Mouse (Mus musculus) hindbrain, embryonic 13.5 days (tissue): ENCODE results near the gene Eef1g. TPM values are rescaled to one million over a fixed set of nuclear protein-coding genes. Genes with fewer than 3 reads are reported as not detected.
"Not testable (repeated sequence)": the region's sequence is repeated elsewhere in the genome, so short reads cannot be mapped to it uniquely, and the experiment has no call there.

ENCODE experiments used
- ATAC-seq: fragments of 200-750 bp; cut with Nextera tagmentation; 2 replicates; pipeline ENCODE4 v1.8.0; 2017; ENCODE audit warnings: moderate TSS enrichment; ENCODE audit not compliant: low FRiP score
- H3K27ac ChIP-seq: fragments of 300-500 bp; sonication (generic); 2 replicates; pipeline ENCODE4 v1.5.1; 2015; ENCODE audit warnings: inconsistent platforms, mild to moderate bottlenecking, moderate library complexity
- H3K27me3 ChIP-seq: fragments of 300-500 bp; sonication (generic); 2 replicates; pipeline ENCODE4 v1.6.1; 2015; ENCODE audit warnings: mild to moderate bottlenecking, inconsistent platforms
- H3K36me3 ChIP-seq: fragments of 300-500 bp; sonication (generic); 2 replicates; pipeline ENCODE4 v1.6.1; 2015; ENCODE audit warnings: mild to moderate bottlenecking, inconsistent platforms
- H3K4me1 ChIP-seq: fragments of 300-500 bp; sonication (generic); replicated peaks from 2 replicates; pipeline ENCODE4 v1.6.1; 2015; ENCODE audit warnings: inconsistent platforms
- H3K4me2 ChIP-seq: fragments of 300-500 bp; sonication (generic); 2 replicates; pipeline ENCODE4 v1.6.1; 2015; ENCODE audit warnings: inconsistent platforms, mild to moderate bottlenecking, moderate library complexity
- H3K4me3 ChIP-seq: fragments of 300-500 bp; sonication (generic); 2 replicates; pipeline ENCODE4 v1.5.1; 2015; ENCODE audit warnings: mild to moderate bottlenecking, inconsistent platforms
- H3K9ac ChIP-seq: fragments of 300-500 bp; sonication (generic); 2 replicates; pipeline ENCODE4 v1.6.1; 2015; ENCODE audit warnings: mild to moderate bottlenecking, inconsistent platforms
- H3K9me3 ChIP-seq: fragments of 300-500 bp; sonication (generic); 2 replicates; pipeline ENCODE4 v1.6.1; 2016; ENCODE audit warnings: inconsistent platforms
- whole genome bisulfite sequencing: fragments of 180-500 bp; shearing (Covaris S2); methylation state at CpG from one replicate; pipeline ENCODE4 v1.1.7; 2015; 5-methylcytosine and 5-hydroxymethylcytosine counted together
- polyA plus RNA-seq: library from polyadenylated mRNA; unstranded; fragments of >200 nt; fragmentation: Nextera tagmentation; extraction: Ambion mirVana; gene quantifications from 2 replicates; pipeline ENCODE4 v1.2.1, GENCODE M21; 2015

Gene Eef1g
- polyA plus RNA-seq, 1 experiment from 2014 or later, result 344 TPM

DNA sequence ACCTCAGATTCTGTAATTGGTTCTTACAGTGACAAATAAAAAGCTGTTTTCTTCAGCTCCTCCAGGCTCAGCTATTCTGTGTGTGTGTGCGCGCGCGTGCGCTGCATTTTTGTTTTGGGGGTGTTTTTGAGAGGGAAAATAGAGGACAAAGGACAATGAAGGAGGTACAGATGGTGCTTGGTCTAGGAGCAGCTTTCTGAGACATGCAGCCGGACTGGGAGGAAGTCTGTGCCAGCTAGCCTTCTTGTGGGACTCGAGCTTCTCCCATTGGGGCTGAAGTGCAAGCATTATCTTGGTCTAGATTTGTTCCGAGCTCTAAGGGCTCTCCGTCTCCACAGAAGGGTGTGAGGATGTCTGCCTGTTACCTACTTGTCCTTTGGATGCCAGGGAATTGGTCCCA, 14.6 kb upstream of the Eef1g start:
- no peak for ATAC-seq
- Histone ChIP-seq H3K4me1 (peaks cover 34% of the 10 kb centered on the region), H3K9me3 (no peaks in the 10 kb centered on the region), H3K9ac (peak overlapping the region; percentile 69; the same call in 1 of the 2 replicates), H3K36me3 (peaks cover 66% of the 10 kb centered on the region), H3K4me3 (no peak overlapping the region), H3K27me3 (no peaks in the 10 kb centered on the region), H3K27ac (peak overlapping the region; percentile 90), H3K4me2 (0 out of 2 replicates have a peak overlapping the region, but pooled peaks have one; percentile 61)
- 87% methylated on average over 9 of the region's 9 CpGs for WGBS

DNA sequence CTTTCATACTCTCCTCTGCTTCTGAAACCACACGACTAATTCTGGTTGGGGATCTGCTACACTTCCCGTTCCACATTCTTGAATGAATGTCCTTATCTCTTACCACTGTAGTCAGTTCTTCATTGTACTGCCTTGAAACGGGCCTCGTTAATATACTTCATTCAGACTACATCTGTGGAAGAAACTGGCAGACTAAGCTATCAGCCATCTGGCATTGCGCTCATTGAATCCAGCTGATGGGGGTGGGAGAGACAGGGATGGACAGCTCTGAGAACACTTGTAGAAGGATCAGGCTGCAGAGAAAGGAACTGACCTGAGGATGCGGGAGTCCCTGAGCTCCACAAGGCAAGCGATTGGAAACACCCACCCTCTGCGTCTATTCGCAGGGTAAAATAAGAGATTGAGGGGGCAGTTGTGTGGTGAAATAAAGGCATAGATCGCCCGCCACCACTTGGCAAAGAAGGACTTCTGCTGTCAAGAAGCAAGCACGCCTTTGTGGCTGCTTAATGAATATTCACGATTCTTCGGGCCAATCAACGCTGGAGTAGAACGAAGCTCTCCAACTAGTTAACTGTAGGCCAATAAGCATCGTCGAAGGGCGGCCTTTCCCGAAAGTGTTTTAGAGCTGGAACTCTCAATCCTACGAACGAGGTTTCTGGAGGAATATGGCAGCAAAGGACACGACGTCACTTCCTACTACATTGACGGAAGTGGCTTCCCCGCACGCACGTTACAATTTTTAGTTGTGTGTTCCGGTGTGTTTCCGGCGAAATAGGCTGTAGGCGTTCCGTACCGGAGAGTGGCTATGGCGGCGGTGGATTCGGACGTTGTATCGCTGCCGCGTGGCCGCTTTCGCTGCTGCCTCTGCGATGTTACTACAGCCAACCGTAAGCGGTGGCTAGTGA, 13.5 kb upstream of the Eef1g start, which contains the start of gene Tut1:
TSS of gene Tut1 (plus strand) at position 713 of the 905 bp plus-strand sequence.
- peaks cover 62% of the 10 kb centered on the region for H3K36me3 ChIP-seq
- H3K9me3 ChIP-seq, result no peaks in the 10 kb centered on the region
- H3K4me1 ChIP-seq, result peaks cover 34% of the 10 kb centered on the region
- H3K4me2 ChIP-seq, result peak within 1 kb of the TSS; percentile 92
- peak within 1 kb of the TSS; percentile 78 for H3K4me3 ChIP-seq
- ATAC-seq, result peak; percentile 96
- WGBS, result 2% methylated on average over 46 of the region's 46 CpGs
- H3K9ac ChIP-seq, result peak within 1 kb of the TSS; percentile 79
- no peaks in the 10 kb centered on the region for H3K27me3 ChIP-seq
- peak within 1 kb of the TSS; percentile 90 for H3K27ac ChIP-seq

DNA sequence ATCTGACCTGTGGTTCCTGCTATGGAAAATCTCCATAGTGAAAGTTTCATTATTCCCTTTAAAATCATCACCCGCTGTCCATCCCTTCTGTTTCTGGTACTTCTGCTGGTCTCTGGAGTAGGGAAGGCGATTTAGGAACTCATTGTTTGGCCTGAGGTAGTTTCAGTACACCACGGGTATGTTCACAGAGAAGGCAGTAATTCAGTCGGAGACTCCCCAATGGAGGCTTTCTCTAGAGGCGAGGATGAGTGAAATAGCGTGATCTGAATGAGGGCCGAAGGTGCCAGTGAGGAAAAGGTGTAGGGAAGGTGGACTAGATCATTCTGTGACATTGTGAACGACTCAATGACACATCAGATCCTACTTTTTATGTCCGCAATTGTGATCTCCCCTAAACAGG, 12.7 kb upstream of the Eef1g start:
- Histone ChIP-seq H3K4me1 (peaks cover 34% of the 10 kb centered on the region), H3K9ac (peak overlapping the region; percentile 79), H3K4me2 (peak overlapping the region; percentile 92), H3K4me3 (peak overlapping the region; percentile 78), H3K9me3 (no peaks in the 10 kb centered on the region), H3K27ac (peak overlapping the region; percentile 84), H3K27me3 (no peaks in the 10 kb centered on the region), H3K36me3 (peaks cover 60% of the 10 kb centered on the region)
- 8% methylated on average over 9 of the region's 9 CpGs for WGBS
- 0 out of 2 replicates have a peak, but pooled peaks have one; percentile 4 for ATAC-seq

DNA sequence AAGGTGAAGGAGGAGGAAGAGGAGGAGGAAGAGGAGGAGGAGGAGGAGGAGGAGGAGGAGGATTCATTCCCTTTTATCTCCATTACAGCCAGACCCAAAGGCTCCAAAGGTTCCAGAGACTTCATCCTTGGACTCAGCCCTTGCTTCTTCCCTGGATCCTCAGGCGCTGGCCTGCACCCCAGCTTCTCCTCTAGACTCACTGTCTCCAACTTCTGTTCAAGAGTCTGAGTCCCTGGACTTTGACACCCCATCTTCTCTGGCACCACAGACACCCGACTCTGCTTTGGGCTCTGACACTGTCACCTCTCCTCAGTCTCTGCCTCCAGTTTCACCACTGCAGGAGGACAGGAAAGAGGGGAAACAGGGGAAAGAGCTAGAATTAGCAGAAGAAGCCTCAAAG, 4.6 kb upstream of the Eef1g start:
- no peak for ATAC-seq
- WGBS, result 95% methylated on average over 2 of the region's 2 CpGs
- Histone ChIP-seq H3K9ac (no peak overlapping the region), H3K4me3 (no peak overlapping the region), H3K27me3 (no peaks in the 10 kb centered on the region), H3K4me2 (no peak overlapping the region), H3K9me3 (no peaks in the 10 kb centered on the region), H3K4me1 (peaks cover 11% of the 10 kb centered on the region), H3K36me3 (peaks cover 81% of the 10 kb centered on the region), H3K27ac (no peak overlapping the region)

DNA sequence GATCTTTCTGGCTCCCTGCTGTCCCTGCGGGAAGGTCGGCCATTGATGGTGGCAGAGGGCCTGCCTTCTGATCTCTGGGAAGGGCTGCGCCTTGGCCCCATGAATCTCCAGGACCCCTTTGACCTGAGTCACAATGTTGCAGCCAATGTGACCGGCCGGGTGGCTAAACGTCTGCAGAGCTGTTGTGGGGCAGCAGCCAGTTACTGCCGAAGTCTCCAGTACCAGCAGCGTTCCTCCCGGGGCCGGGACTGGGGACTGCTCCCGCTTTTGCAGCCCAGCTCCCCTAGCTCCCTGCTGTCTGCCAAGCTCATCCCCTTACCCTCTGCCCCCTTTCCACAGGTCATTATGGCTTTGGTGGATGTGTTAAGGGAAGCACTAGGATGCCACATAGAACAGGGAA, 1.8 kb upstream of the Eef1g start:
- Histone ChIP-seq H3K9ac (no peak overlapping the region), H3K36me3 (peaks cover 73% of the 10 kb centered on the region), H3K9me3 (no peaks in the 10 kb centered on the region), H3K27me3 (no peaks in the 10 kb centered on the region), H3K27ac (no peak overlapping the region), H3K4me3 (no peak overlapping the region; the same call in 1 of the 2 replicates), H3K4me2 (no peak overlapping the region), H3K4me1 (peaks cover 30% of the 10 kb centered on the region)
- 87% methylated on average over 11 of the region's 11 CpGs for WGBS
- ATAC-seq, result no peak

DNA sequence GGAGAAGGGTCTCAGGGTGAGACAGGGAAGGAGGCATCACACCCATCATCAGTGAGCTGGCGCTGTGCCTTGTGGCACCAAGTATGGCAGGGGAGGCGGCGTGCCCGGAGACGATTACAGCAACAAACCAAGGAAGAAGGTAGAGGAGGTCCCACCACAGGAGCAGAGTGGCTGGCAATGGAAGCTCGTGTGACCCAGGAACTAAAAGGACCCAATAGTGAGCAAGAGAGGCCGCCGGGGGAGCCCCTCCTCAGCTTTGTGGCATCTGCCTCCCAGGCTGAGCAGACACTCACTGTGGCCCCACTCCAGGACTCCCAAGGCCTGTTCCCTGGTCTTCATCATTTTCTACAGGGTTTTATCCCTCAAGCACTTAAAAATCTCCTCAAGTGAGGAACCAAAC, 1.1 kb upstream of the Eef1g start:
- Histone ChIP-seq H3K9ac (peak overlapping the region; percentile 66), H3K4me3 (peak overlapping the region; percentile 74), H3K9me3 (no peaks in the 10 kb centered on the region), H3K4me1 (peaks cover 30% of the 10 kb centered on the region), H3K27ac (peak overlapping the region; percentile 87), H3K4me2 (peak overlapping the region; percentile 57), H3K36me3 (peaks cover 73% of the 10 kb centered on the region), H3K27me3 (no peaks in the 10 kb centered on the region)
- WGBS, result 80% methylated on average over 8 of the region's 8 CpGs
- no peak for ATAC-seq

DNA sequence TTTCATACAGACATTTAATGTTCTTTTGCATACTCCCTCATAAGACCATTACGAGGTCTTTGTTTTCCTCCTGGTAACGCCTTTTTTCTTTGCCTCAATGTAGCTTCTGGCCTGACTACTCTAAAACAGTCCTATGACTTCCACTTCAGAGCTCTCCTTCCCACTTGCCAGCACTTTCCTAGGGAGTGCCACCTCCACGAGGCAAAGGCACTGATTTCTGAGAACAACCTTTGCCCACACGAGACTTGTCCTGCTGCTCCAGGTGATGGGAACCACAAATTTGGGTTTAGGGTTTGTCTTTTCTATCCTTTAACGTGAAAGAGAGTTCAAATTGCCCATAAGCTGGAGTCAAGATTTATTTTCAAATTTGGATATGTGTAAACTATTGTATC, 647 bp upstream of the Eef1g start:
- Histone ChIP-seq H3K27me3 (no peaks in the 10 kb centered on the region), H3K36me3 (peaks cover 74% of the 10 kb centered on the region), H3K27ac (peak overlapping the region; percentile 87), H3K4me2 (peak overlapping the region; percentile 57), H3K4me3 (peak overlapping the region; percentile 74), H3K4me1 (peaks cover 30% of the 10 kb centered on the region), H3K9ac (peak overlapping the region; percentile 66), H3K9me3 (no peaks in the 10 kb centered on the region)
- WGBS, result 50% methylated on average over 5 of the region's 5 CpGs
- ATAC-seq, result no peak

DNA sequence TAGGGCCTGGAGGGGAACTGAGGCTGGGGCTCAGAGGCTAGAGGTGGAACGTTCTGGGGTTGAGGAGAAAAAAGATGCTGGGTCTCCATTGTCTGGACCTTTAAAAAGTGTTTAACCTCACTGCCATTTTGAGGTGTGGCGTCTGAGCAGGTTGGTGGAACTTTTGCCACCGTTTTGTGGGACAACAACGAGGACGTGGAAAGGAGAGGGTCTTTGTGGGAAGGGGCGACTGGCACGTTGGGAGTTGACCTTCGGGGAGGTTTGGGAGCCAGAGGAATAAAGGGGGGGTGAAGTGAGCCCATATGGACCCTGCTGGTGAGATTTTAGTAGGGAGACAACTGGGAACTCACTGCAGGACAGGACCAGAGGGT, 517 bp downstream of the Eef1g start:
- H3K27ac ChIP-seq, result peak overlapping the region; percentile 88
- H3K4me1 ChIP-seq, result peaks cover 30% of the 10 kb centered on the region
- H3K27me3 ChIP-seq, result no peaks in the 10 kb centered on the region
- H3K9ac ChIP-seq, result peak overlapping the region; percentile 95
- peak overlapping the region; percentile 74 for H3K4me3 ChIP-seq
- 0% methylated on average over 8 of the region's 8 CpGs for WGBS
- H3K9me3 ChIP-seq, result no peaks in the 10 kb centered on the region
- H3K36me3 ChIP-seq, result peaks cover 74% of the 10 kb centered on the region
- peak; percentile 2; the same call in 1 of the 2 replicates for ATAC-seq
- peak overlapping the region; percentile 90 for H3K4me2 ChIP-seq

DNA sequence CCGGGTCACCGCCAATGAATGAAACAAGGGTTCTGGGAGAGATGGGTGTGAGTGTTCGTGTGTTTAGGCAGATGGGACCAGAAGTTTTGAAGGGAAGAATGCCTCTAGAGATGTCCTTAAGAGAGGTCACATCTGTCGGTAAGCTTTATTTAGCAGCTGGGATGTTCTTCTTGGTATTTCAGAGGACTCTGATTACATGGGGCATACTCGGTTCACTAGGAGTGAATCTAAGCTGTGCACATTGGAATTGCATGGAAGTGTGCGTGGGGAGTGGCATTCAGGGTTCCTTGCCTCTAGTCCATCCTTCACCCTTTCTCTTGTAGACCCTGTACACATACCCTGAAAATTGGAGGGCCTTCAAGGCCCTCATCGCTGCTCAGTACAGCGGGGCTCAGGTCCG, 1.1 kb downstream of the Eef1g start:
- peak overlapping the region; percentile 95 for H3K9ac ChIP-seq
- H3K4me3 ChIP-seq, result peak overlapping the region; percentile 74
- H3K9me3 ChIP-seq, result no peaks in the 10 kb centered on the region
- peaks cover 30% of the 10 kb centered on the region for H3K4me1 ChIP-seq
- peak overlapping the region; percentile 88 for H3K27ac ChIP-seq
- 5% methylated on average over 9 of the region's 9 CpGs for WGBS
- H3K4me2 ChIP-seq, result peak overlapping the region; percentile 90
- H3K27me3 ChIP-seq, result no peaks in the 10 kb centered on the region
- ATAC-seq, result no peak
- H3K36me3 ChIP-seq, result peaks cover 74% of the 10 kb centered on the region

DNA sequence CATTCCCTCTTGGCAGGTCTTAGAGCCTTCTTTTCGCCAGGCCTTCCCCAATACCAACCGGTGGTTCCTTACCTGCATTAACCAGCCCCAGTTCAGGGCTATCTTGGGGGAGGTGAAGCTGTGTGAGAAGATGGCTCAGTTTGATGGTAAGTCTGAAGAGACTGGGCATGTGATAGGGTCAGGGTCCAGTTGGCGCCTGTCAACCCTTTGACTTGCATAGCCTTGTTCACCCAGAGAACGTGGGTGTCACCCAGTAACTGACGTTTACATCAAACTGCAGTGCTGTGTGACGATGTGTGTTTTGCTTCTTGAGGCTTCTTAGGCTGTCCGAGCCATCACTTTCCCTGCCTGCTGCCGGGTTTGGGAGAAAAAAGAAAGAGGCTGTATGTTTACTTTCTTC, 5.7 kb downstream of the Eef1g start:
- 91% methylated on average over 8 of the region's 8 CpGs for WGBS

DNA sequence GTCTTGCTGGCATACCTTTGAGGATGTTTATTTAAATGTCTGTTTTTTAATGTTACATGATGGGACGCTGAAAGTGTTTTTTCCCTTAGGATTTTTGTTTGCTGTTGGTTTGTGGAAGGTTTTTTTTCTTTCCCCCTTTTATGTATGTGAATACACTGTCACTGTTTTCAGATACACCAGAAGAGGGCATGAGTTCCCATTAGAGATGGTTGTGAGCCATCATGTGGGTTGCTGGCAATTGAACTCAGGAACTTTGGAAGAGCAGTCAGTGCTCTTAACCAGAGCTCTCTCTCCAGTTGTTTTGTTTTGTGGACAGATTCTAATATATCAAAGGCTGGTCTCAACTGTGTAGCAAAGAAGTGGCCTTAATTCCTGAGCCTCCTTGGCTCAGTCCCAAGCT, 7.8 kb downstream of the Eef1g start:
- Histone ChIP-seq H3K4me3 (no peak overlapping the region), H3K9ac (no peak overlapping the region), H3K9me3 (no peaks in the 10 kb centered on the region), H3K27me3 (no peaks in the 10 kb centered on the region), H3K4me2 (no peak overlapping the region), H3K4me1 (no peaks in the 10 kb centered on the region), H3K36me3 (peaks cover 96% of the 10 kb centered on the region), H3K27ac (no peak overlapping the region)
- no peak for ATAC-seq
- 95% methylated on average over 1 of the region's 1 CpGs for WGBS

More for the DNA sequence above, 5.7 kb downstream of the Eef1g start:
- not testable (repeated sequence) for H3K27ac ChIP-seq, H3K4me3 ChIP-seq, H3K4me2 ChIP-seq, H3K9me3 ChIP-seq, H3K9ac ChIP-seq, ATAC-seq, H3K27me3 ChIP-seq
- Histone ChIP-seq H3K36me3 (peaks cover 85% of the 10 kb centered on the region), H3K4me1 (peaks cover 19% of the 10 kb centered on the region)

DNA sequence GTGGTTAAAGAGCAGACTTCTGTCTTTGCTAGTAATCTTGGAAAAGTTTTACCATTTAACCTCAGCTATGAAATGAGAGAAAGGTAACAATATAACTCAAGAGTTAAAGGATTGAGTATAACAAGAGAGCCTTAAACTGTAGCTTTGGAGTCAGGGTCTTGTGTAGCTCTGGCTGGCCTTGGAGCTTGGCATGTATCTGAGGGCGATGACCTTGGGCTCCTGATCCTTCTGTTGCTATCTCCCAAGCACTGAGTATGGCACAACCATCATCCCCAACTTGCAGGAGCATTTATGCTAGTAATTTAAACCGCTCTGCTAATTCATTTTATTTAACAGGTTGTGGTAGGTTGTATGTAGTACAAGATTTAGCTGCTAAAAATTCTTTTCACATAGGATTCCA, 8.7 kb downstream of the Eef1g start:
- Histone ChIP-seq H3K4me2 (no peak overlapping the region), H3K27ac (no peak overlapping the region), H3K4me3 (no peak overlapping the region), H3K36me3 (peaks cover 96% of the 10 kb centered on the region), H3K9ac (no peak overlapping the region), H3K4me1 (0 out of 2 replicates have a peak, but pooled peaks cover 2% of the 10 kb centered on the region), H3K9me3 (no peaks in the 10 kb centered on the region), H3K27me3 (no peaks in the 10 kb centered on the region)
- WGBS, result 100% methylated on average over 2 of the region's 2 CpGs
- no peak for ATAC-seq

DNA sequence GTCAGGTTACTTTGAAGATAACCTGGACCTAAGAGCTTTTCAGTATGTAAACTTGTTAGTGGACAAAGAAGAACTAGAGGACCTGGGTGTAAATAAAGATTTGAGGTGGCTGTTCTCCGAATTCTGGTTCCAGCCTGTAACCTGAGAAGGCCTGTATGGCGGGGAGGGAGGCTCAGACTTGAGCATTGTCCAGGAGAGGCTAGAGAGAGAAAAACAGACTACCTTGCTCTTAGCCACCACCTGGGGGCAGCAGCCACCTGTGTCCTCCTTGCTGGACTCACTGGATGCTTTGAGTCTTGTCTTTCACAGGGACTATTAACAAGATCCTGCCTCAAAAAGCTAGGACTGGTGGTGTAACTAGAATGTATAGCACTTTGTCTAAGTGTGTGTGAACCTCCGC, 9.7 kb downstream of the Eef1g start:
- H3K36me3 ChIP-seq, result peaks cover 93% of the 10 kb centered on the region
- no peaks in the 10 kb centered on the region for H3K9me3 ChIP-seq
- 60% methylated on average over 3 of the region's 3 CpGs for WGBS
- no peak overlapping the region for H3K9ac ChIP-seq
- H3K27ac ChIP-seq, result no peak overlapping the region
- H3K27me3 ChIP-seq, result no peaks in the 10 kb centered on the region
- no peak overlapping the region for H3K4me2 ChIP-seq
- peaks cover 12% of the 10 kb centered on the region for H3K4me1 ChIP-seq
- ATAC-seq, result peak; percentile 74
- no peak overlapping the region for H3K4me3 ChIP-seq
